Mouse (Mus musculus) duodenum, adult 2 months (tissue): Measurements from ENCODE around the gene Dzip1l. TPM values are rescaled to one million over a fixed set of nuclear protein-coding genes. Genes with fewer than 3 reads are reported as not detected.

ENCODE experiments used
- polyA plus RNA-seq: library from polyadenylated mRNA; depleted of rRNA; stranded (reverse); fragments of >200 nt; gene quantifications from 2 replicates; pipeline ENCODE4 v1.2.3, GENCODE M21; 2012; ENCODE audit warnings: low replicate concordance; rRNA removed

Gene Dzip1l
- 0.70 and 1.4 TPM in 2 replicates for polyA plus RNA-seq

DNA sequence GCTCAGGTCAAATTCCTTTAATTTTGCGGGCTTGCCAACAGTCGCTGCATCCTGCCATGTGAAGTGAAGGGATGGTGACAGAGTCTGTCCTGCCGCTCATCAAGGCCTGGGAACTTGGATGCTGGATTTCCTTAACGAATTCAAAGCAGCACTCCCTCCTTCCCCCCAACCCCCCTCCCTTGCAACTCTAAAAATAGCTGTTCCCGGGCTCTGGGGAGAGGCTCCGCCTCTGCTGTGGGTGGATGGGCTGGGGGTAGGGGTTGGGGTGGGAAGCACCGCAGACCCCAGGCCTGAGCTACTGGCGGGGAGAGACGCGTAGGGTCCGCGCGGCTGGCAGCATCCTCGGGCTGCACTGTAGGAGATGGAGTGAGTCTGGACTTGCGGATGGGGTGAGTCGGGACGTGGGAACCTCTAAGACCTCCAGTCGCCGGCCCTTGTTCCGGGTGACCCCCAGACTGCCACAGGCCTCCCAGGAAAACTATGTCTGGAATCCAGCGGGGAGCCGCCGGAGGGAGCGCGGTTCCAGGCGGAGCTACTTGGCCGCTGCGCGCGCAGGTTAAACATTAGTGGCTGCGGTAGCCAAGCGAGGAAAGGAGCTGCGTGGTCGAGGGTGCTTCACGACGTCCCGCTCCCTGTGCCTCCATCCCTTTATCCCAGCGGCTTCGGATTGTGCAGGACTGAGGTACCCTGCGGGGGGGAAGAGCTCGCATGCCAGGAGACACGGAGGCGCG, at the start of gene Dzip1l:
Dzip1l (plus strand) TSS at position 216 of the 731 bp plus-strand sequence.

GRCm38 (mm10) chr9:99612202-99612601, 17.1 kb upstream of the Dzip1l start, which contains the start of gene A4gnt:
A4gnt (plus strand) TSS chr9:99612502.

GRCm38 (mm10) chr9:99717134-99717533, 87.8 kb downstream of the Dzip1l start, which contains the start of gene Cldn18:
Cldn18 (minus strand) TSS chr9:99717267.

Other genes starting within 250 kb of the Dzip1l start
- gene Mras, start 192.1 kb upstream of the Dzip1l start, polyA plus RNA-seq, result 3.2 and 3.7 TPM in 2 replicates
- 0.60 TPM in 1 of 2 replicates, not detected in the other for gene Nme9, start 178.0 kb upstream of the Dzip1l start, polyA plus RNA-seq
- gene Armc8, start 60.6 kb upstream of the Dzip1l start, polyA plus RNA-seq, result 5.8 and 6.3 TPM in 2 replicates
- gene Dbr1, start 53.7 kb upstream of the Dzip1l start, polyA plus RNA-seq, result 5.6 and 7.2 TPM in 2 replicates
- gene A4gnt, start 17.0 kb upstream of the Dzip1l start, polyA plus RNA-seq, result 0.37 and 32.4 TPM in 2 replicates
- gene Cldn18, start 87.8 kb downstream of the Dzip1l start, polyA plus RNA-seq, result 0.25 and 79.0 TPM in 2 replicates
- gene Sox14, start 246.7 kb downstream of the Dzip1l start, polyA plus RNA-seq, result not detected in 2 replicates